Mouse (Mus musculus): Measurements from ENCODE around the gene Btaf1. TPM values are rescaled to one million over a fixed set of nuclear protein-coding genes. Genes with fewer than 3 reads are reported as not detected.

Btaf1 gene
- polyA plus RNA-seq, 1 experiment from 2014 or later: 6.9 TPM

GRCm38 (mm10) chr19:37057161-37057905 is 131.5 kb downstream of the Btaf1 start:
- H3K9me3 ChIP-seq (replicated peaks; ENCODE audit: control insufficient read depth, low read length): no peaks in the 10 kb centered on the region
- H3K27ac ChIP-seq (ENCODE audit: low read length): no peak overlapping the region
- no peak overlapping the region for H3K4me2 ChIP-seq (ENCODE audit: low read depth, low read length)
- H3K9ac ChIP-seq (ENCODE audit: low read length): no peak overlapping the region
- no peaks in the 10 kb centered on the region for H3K36me3 ChIP-seq (ENCODE audit: control insufficient read depth, insufficient read depth)
- H3K27me3 ChIP-seq (ENCODE audit: control insufficient read depth, insufficient read depth, low read length): no peaks in the 10 kb centered on the region
- 83% methylated on average over 8 of the region's 8 CpGs for WGBS
- ATAC-seq (replicated peaks; ENCODE audit: extremely low read depth, insufficient read depth, low FRiP score): no peak
- no peak overlapping the region for H3K4me3 ChIP-seq (ENCODE audit: low read length)
- H3K4me1 ChIP-seq (ENCODE audit: control insufficient read depth, insufficient read depth, low read length): peaks cover 14% of the 10 kb centered on the region

GRCm38 (mm10) chr19:37059623-37060022 is 133.7 kb downstream of the Btaf1 start:
- Histone ChIP-seq H3K9me3 (replicated peaks; ENCODE audit: control insufficient read depth, low read length) (no peaks in the 10 kb centered on the region), H3K36me3 (ENCODE audit: control insufficient read depth, insufficient read depth) (no peaks in the 10 kb centered on the region), H3K9ac (ENCODE audit: low read length) (no peak overlapping the region), H3K27me3 (ENCODE audit: control insufficient read depth, insufficient read depth, low read length) (no peaks in the 10 kb centered on the region), H3K4me3 (ENCODE audit: low read length) (no peak overlapping the region), H3K4me1 (ENCODE audit: control insufficient read depth, insufficient read depth, low read length) (peaks cover 14% of the 10 kb centered on the region), H3K4me2 (ENCODE audit: low read depth, low read length) (peak overlapping the region; percentile 21; the same call in 1 of the 2 replicates), H3K27ac (ENCODE audit: low read length) (peak overlapping the region; percentile 66)
- peak; percentile 72; the same call in 1 of the 2 replicates for ATAC-seq (replicated peaks; ENCODE audit: extremely low read depth, insufficient read depth, low FRiP score)
- 27% methylated on average over 2 of the region's 2 CpGs for WGBS

GRCm38 (mm10) chr19:37060078-37060477 is 134.2 kb downstream of the Btaf1 start:
- peaks cover 14% of the 10 kb centered on the region for H3K4me1 ChIP-seq (ENCODE audit: control insufficient read depth, insufficient read depth, low read length)
- H3K9me3 ChIP-seq (replicated peaks; ENCODE audit: control insufficient read depth, low read length): no peaks in the 10 kb centered on the region
- no peaks in the 10 kb centered on the region for H3K27me3 ChIP-seq (ENCODE audit: control insufficient read depth, insufficient read depth, low read length)
- H3K4me2 ChIP-seq (ENCODE audit: low read depth, low read length): no peak overlapping the region
- ATAC-seq (replicated peaks; ENCODE audit: extremely low read depth, insufficient read depth, low FRiP score): no peak
- WGBS: 53% methylated on average over 4 of the region's 4 CpGs
- peak overlapping the region; percentile 40 for H3K27ac ChIP-seq (ENCODE audit: low read length)
- H3K9ac ChIP-seq (ENCODE audit: low read length): no peak overlapping the region
- H3K4me3 ChIP-seq (ENCODE audit: low read length): no peak overlapping the region
- no peaks in the 10 kb centered on the region for H3K36me3 ChIP-seq (ENCODE audit: control insufficient read depth, insufficient read depth)

Other genes starting within 250 kb of the Btaf1 start
- gene Ppp1r3c, start 189.4 kb upstream of the Btaf1 start, polyA plus RNA-seq (2015; fragmentation: Nextera tagmentation; extraction: Ambion mirVana): 105 and 117 TPM in 2 replicates
- 25.8 and 36.0 TPM in 2 replicates for gene Tnks2, start 91.8 kb upstream of the Btaf1 start, polyA plus RNA-seq (2015; fragmentation: Nextera tagmentation; extraction: Ambion mirVana)
- 3.6 and 4.2 TPM in 2 replicates for gene Fgfbp3, start 6.5 kb upstream of the Btaf1 start, polyA plus RNA-seq (2015; fragmentation: Nextera tagmentation; extraction: Ambion mirVana)

Data from heart, embryonic 16.5 days (tissue).